Mouse (Mus musculus) macrophage (primary cell): ENCODE measurements around the gene Magee1. TPM values are rescaled to one million over a fixed set of nuclear protein-coding genes. Genes with fewer than 3 reads are reported as not detected.

Experiments
- polyA plus RNA-seq: library from polyadenylated mRNA; stranded (reverse); fragments of 250-400 nt; gene quantifications from 3 replicates; pipeline ENCODE4 v1.2.4, GENCODE M21; 2018; ENCODE audit warnings: inconsistent platforms

Gene Magee1
- polyA plus RNA-seq, 1 experiment from 2014 or later, result 3.1 TPM

Other genes with a start within 250 kb of the Magee1 start
- 32.9 to 45.6 TPM (median 39.8 TPM) in 3 replicates for gene Pbdc1, start 40.6 kb upstream of the Magee1 start, polyA plus RNA-seq